Comparison of ENCODE assay signal across 16 mouse cellular contexts in the genomic region with DNA sequence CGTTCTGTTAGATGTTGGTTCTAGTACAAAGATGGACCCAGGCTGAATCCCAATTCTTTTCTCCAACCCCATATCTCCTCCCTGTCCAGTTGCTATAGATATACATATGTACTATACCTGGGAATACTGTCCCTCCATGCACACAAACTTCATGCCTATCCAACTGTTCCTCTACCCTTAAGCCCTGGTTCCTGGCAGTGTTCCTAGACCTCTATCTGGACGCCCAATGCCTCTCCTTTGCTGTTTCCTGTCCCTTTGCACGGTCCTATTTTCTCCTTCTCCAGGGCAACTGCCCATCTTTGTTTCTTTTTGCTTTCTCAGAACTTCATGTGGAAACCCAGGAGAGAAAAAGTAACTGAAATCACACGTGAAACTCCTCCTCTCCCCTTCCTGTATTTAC.
"Had no signal": no experiment of that assay in that cellular context is flagged by ENCODE, and none has a peak within 500 bp of the region (broad histone marks: within the 10 kb centered on the region; RNA-seq: fewer than 3 reads in every experiment).

No protein-coding gene starts in this region.

- H3K4me1 ChIP-seq: liver, embryonic 13.5 days; lung, embryonic 15.5 days; megakaryocyte, embryonic 14.5 days; midbrain, embryonic 15.5 days; stomach, embryonic 15.5 days had no signal

- H3K36me3 ChIP-seq: limb, embryonic 12.5 days; liver, embryonic 13.5 days; lung, embryonic 15.5 days; midbrain, embryonic 15.5 days; stomach, embryonic 15.5 days had no signal

- H3K4me3 ChIP-seq: limb, embryonic 12.5 days; liver, embryonic 13.5 days; lung, embryonic 15.5 days; megakaryocyte, embryonic 14.5 days; midbrain, embryonic 15.5 days; stomach, embryonic 15.5 days had no signal

- H3K9me3 ChIP-seq: limb, embryonic 12.5 days; lung, embryonic 15.5 days; midbrain, embryonic 15.5 days; stomach, embryonic 15.5 days had no signal

- H3K27me3 ChIP-seq: limb, embryonic 12.5 days; liver, embryonic 13.5 days; lung, embryonic 15.5 days; megakaryocyte, embryonic 14.5 days; midbrain, embryonic 15.5 days; stomach, embryonic 15.5 days had no signal

- H3K27ac ChIP-seq: limb, embryonic 12.5 days; liver, embryonic 13.5 days; lung, embryonic 15.5 days; macrophage; midbrain, embryonic 15.5 days; stomach, embryonic 15.5 days had no signal

- DNase-seq: kidney, postnatal 14 days; layer of hippocampus, adult 9-11 months; layer of hippocampus, postnatal 36 days; liver; liver, embryonic 13.5 days; liver, postnatal 0 days; lung, postnatal 14 days; right cerebral cortex, postnatal 14 days; thymus, adult 2 months; thymus, postnatal 25 days had no signal
